Comparison of ENCODE assay signal across 13 mouse cellular contexts in genomic region chr15:30925838-30926237, GRCm38 (mm10).
A peak's percentile ranks its signal among the peaks of the same experiment; 100 is the strongest.
DNase-seq lines count a peak whose midpoint lies in the region; ATAC-seq and TF ChIP-seq lines count a peak whose summit lies in the region.
"Had no signal": no experiment of that assay in that cellular context is flagged by ENCODE, and none has a peak within 500 bp of the region (broad histone marks: within the 10 kb centered on the region; RNA-seq: fewer than 3 reads in every experiment).

No protein-coding gene starts in this region.

- H3K79me2 ChIP-seq in C2C12 (ENCODE audit: control insufficient read depth, insufficient read depth) = no peaks in the 10 kb centered on the region

- no peak overlapping the region for H3K4me3 ChIP-seq in kidney, adult 2 months (ENCODE audit: insufficient read depth, low read depth, low read length)
- no peak overlapping the region for H3K4me3 ChIP-seq in C2C12 (ENCODE audit: insufficient read depth, poor library complexity, severe bottlenecking)
- H3K4me3 ChIP-seq in embryonic facial prominence, embryonic 11.5 days (ENCODE audit: low read depth, low read length) = no peak overlapping the region
- H3K4me3 ChIP-seq: gastrocnemius, adult 2 months; heart, embryonic 12.5 days; stomach, embryonic 15.5 days had no signal

- no peak for TF ChIP-seq CTCF in kidney, adult 2 months (conservative IDR thresholded peaks at IDR 0.05; ENCODE audit: insufficient read depth, insufficient read length, low read depth, low read length)
- no peak for TF ChIP-seq CTCF in C2C12 (IDR thresholded peaks at IDR 0.05; ENCODE audit: control insufficient read depth, insufficient read depth, insufficient read length)

- H3K36me3 ChIP-seq in kidney, adult 2 months (ENCODE audit: control insufficient read depth, insufficient read depth, low read length) = no peaks in the 10 kb centered on the region
- H3K36me3 ChIP-seq in C2C12 (ENCODE audit: control insufficient read depth, insufficient read depth) = no peaks in the 10 kb centered on the region
- no peaks in the 10 kb centered on the region for H3K36me3 ChIP-seq in embryonic facial prominence, embryonic 11.5 days (replicated peaks; ENCODE audit: control insufficient read depth, insufficient read depth, low read depth, low read length)
- H3K36me3 ChIP-seq: heart, embryonic 12.5 days; stomach, embryonic 15.5 days had no signal

- no peak overlapping the region for H3K27ac ChIP-seq in kidney, adult 2 months (ENCODE audit: insufficient read depth, low read depth, low read length)
- H3K27ac ChIP-seq in embryonic facial prominence, embryonic 11.5 days (replicated peaks; ENCODE audit: low read depth, low read length) = no peak overlapping the region
- H3K27ac ChIP-seq: gastrocnemius, adult 2 months; macrophage; stomach, embryonic 15.5 days had no signal

- no peaks in the 10 kb centered on the region for H3K4me1 ChIP-seq in kidney, adult 2 months (ENCODE audit: control insufficient read depth, insufficient read depth, low read length)
- no peaks in the 10 kb centered on the region for H3K4me1 ChIP-seq in embryonic facial prominence, embryonic 11.5 days (ENCODE audit: control insufficient read depth, insufficient read depth, low read length)
- H3K4me1 ChIP-seq: heart, embryonic 12.5 days; stomach, embryonic 15.5 days had no signal

- 54% methylated on average over 5 of the region's 5 CpGs for WGBS in kidney, adult 2 months
- WGBS in embryonic facial prominence, embryonic 11.5 days = 69% methylated on average over 5 of the region's 5 CpGs

- H3ac ChIP-seq in C2C12 (ENCODE audit: control insufficient read depth, insufficient read length, low read depth) = no peak overlapping the region

- no peak overlapping the region for H3K9ac ChIP-seq in embryonic facial prominence, embryonic 11.5 days (replicated peaks; ENCODE audit: low read length)
- H3K9ac ChIP-seq: heart, embryonic 12.5 days; stomach, embryonic 15.5 days had no signal

- DNase-seq in kidney, postnatal 14 days = peak; percentile 2
- DNase-seq in kidney, adult 2 months = no peak
- peak; percentile 12 for DNase-seq in ES-CJ7 (ENCODE audit: low read depth, low spot score)
- DNase-seq in embryonic facial prominence, embryonic 11.5 days (ENCODE audit: low spot score) = peak; percentile 74
- no peak for DNase-seq in layer of hippocampus, postnatal 36 days
- DNase-seq in cerebellum, postnatal 4 days (ENCODE audit: low spot score in 2 of 2) = no peak
- DNase-seq: cerebellum, adult 9-10 months; gastrocnemius, adult 2 months had no signal

- no peaks in the 10 kb centered on the region for H3K27me3 ChIP-seq in kidney, adult 2 months (replicated peaks; ENCODE audit: control insufficient read depth, insufficient read depth, low read length)
- H3K27me3 ChIP-seq in C2C12 (ENCODE audit: control insufficient read depth, insufficient read depth, insufficient read length) = peaks cover 15% of the 10 kb centered on the region
- H3K27me3 ChIP-seq in embryonic facial prominence, embryonic 11.5 days (ENCODE audit: control insufficient read depth, insufficient read depth, low read length) = no peaks in the 10 kb centered on the region
- H3K27me3 ChIP-seq: heart, embryonic 12.5 days; stomach, embryonic 15.5 days had no signal

- ATAC-seq in embryonic facial prominence, embryonic 11.5 days (replicated peaks; ENCODE audit: insufficient number of reproducible peaks, low FRiP score, low TSS enrichment, low read depth) = peak; percentile 72; the same call in 1 of the 2 replicates
- ATAC-seq: intestine, embryonic 16.5 days had no signal

- no peaks in the 10 kb centered on the region for H3K79me3 ChIP-seq in C2C12 (ENCODE audit: low read depth)

- no peaks in the 10 kb centered on the region for H3K9me3 ChIP-seq in embryonic facial prominence, embryonic 11.5 days (replicated peaks; ENCODE audit: control insufficient read depth, low read length)
- H3K9me3 ChIP-seq: heart, embryonic 12.5 days; stomach, embryonic 15.5 days had no signal

- no peak overlapping the region for H3K4me2 ChIP-seq in embryonic facial prominence, embryonic 11.5 days (ENCODE audit: low read depth, low read length)
- H3K4me2 ChIP-seq: heart, embryonic 12.5 days; stomach, embryonic 15.5 days had no signal

- TF ChIP-seq POLR2A in kidney, adult 2 months (IDR thresholded peaks at IDR 0.05; ENCODE audit: low read depth, low read length) = no peak

TF ChIP-seq in C2C12, 6 proteins besides CTCF, POLR2A, EP300 and RAD21:
- no peak for TF ChIP-seq MYOG (IDR thresholded peaks at IDR 0.05; ENCODE audit: control insufficient read depth, extremely low read depth, insufficient read length)
- peak; percentile 58 for TF ChIP-seq MAX (IDR thresholded peaks at IDR 0.05)

Comparison
In these comparisons a context has a peak if more than half of its experiments do, and no peak if none do; other contexts are left out.
1. DNase-seq: peak in kidney, postnatal 14 days (single experiment), ES-CJ7 (single experiment) and embryonic facial prominence, embryonic 11.5 days (single experiment); none in kidney, adult 2 months (single experiment), layer of hippocampus, postnatal 36 days (0 of 2) and cerebellum, postnatal 4 days (0 of 2).